Mouse (Mus musculus) heart, embryonic 12.5 days (tissue): ENCODE measurements around the gene B3gnt4. TPM values are rescaled to one million over a fixed set of nuclear protein-coding genes. Genes with fewer than 3 reads are reported as not detected.
A peak's percentile ranks its signal among the peaks of the same experiment; 100 is the strongest.
"Not testable (repeated sequence)": the region's sequence is repeated elsewhere in the genome, so short reads cannot be mapped to it uniquely, and the experiment has no call there.

ENCODE experiments used
- ATAC-seq: fragments of 200-750 bp; cut with Nextera tagmentation; 2 replicates; pipeline ENCODE4 v1.8.0; 2017; ENCODE audit warnings: moderate TSS enrichment, moderate library complexity; ENCODE audit not compliant: insufficient number of reproducible peaks, low FRiP score
- H3K27ac ChIP-seq: fragments of 300-500 bp; sonication (generic); 2 replicates; pipeline ENCODE4 v1.5.1; 2016; ENCODE audit warnings: mild to moderate bottlenecking, moderate library complexity; ENCODE audit not compliant: poor library complexity, severe bottlenecking
- H3K27me3 ChIP-seq: fragments of 300-500 bp; sonication (generic); replicated peaks from 2 replicates; pipeline ENCODE4 v1.6.1; 2016; ENCODE audit warnings: mild to moderate bottlenecking, moderate library complexity
- H3K36me3 ChIP-seq: fragments of 300-500 bp; sonication (generic); 2 replicates; pipeline ENCODE4 v1.6.1; 2016; ENCODE audit warnings: mild to moderate bottlenecking, moderate library complexity
- H3K4me1 ChIP-seq: fragments of 300-500 bp; sonication (generic); replicated peaks from 2 replicates; pipeline ENCODE4 v1.6.1; 2016; ENCODE audit warnings: mild to moderate bottlenecking
- H3K4me2 ChIP-seq: fragments of 300-500 bp; sonication (generic); 2 replicates; pipeline ENCODE4 v1.6.1; 2016; ENCODE audit warnings: mild to moderate bottlenecking, moderate library complexity
- H3K4me3 ChIP-seq: fragments of 300-500 bp; sonication (generic); 2 replicates; pipeline ENCODE4 v1.5.1; 2016; ENCODE audit warnings: mild to moderate bottlenecking
- H3K9ac ChIP-seq: fragments of 300-500 bp; sonication (generic); 2 replicates; pipeline ENCODE4 v1.6.1; 2016; ENCODE audit warnings: mild to moderate bottlenecking, moderate library complexity
- H3K9me3 ChIP-seq: fragments of 300-500 bp; sonication (generic); replicated peaks from 2 replicates; pipeline ENCODE4 v1.6.1; 2016; ENCODE audit warnings: mild to moderate bottlenecking, moderate library complexity
- WGBS: fragments of 180-500 bp; shearing (Covaris S2); methylation state at CpG from one replicate; pipeline ENCODE4 v1.1.7; 2016; 5-methylcytosine and 5-hydroxymethylcytosine counted together
- polyA plus RNA-seq: library from polyadenylated mRNA; unstranded; fragments of >200 nt; fragmentation: Nextera tagmentation; extraction: Ambion mirVana; gene quantifications from 2 replicates; pipeline ENCODE4 v1.2.1, GENCODE M21; 2016

The B3gnt4 gene
- polyA plus RNA-seq, 1 experiment from 2014 or later, result 0.18 TPM

GRCm38 (mm10) chr5:123507936-123508723, 2.1 kb upstream of the B3gnt4 start:
- Histone ChIP-seq H3K9me3 (no peaks in the 10 kb centered on the region), H3K27me3 (peaks cover 61% of the 10 kb centered on the region)

GRCm38 (mm10) chr5:123508921-123509320, 1.3 kb upstream of the B3gnt4 start:
- Histone ChIP-seq H3K36me3 (peaks cover 28% of the 10 kb centered on the region), H3K9me3 (no peaks in the 10 kb centered on the region), H3K4me3 (peak overlapping the region; percentile 68), H3K4me2 (peak overlapping the region; percentile 88), H3K27me3 (peaks cover 58% of the 10 kb centered on the region), H3K9ac (peak overlapping the region; percentile 69), H3K4me1 (peaks cover 13% of the 10 kb centered on the region; the same call in 1 of the 2 replicates), H3K27ac (no peak overlapping the region)
- ATAC-seq, result no peak
- WGBS, result 7% methylated on average over 12 of the region's 12 CpGs

More at GRCm38 (mm10) chr5:123507936-123508723, 2.1 kb upstream of the B3gnt4 start:
- Histone ChIP-seq H3K27ac (no peak overlapping the region), H3K9ac (peak overlapping the region; percentile 69), H3K4me2 (peak overlapping the region; percentile 88), H3K36me3 (peaks cover 24% of the 10 kb centered on the region), H3K4me1 (peaks cover 13% of the 10 kb centered on the region; the same call in 1 of the 2 replicates), H3K4me3 (peak overlapping the region; percentile 68)
- under 1% methylated on average over 58 of the region's 59 CpGs for WGBS
- ATAC-seq, result peak; percentile 90

- WGBS, result 68% methylated on average over 3 of the region's 3 CpGs
- peaks cover 47% of the 10 kb centered on the region for H3K36me3 ChIP-seq
Measured at GRCm38 (mm10) chr5:123511426-123511825, 1.2 kb downstream of the B3gnt4 start.

GRCm38 (mm10) chr5:123512102-123512501, 1.8 kb downstream of the B3gnt4 start:
- peaks cover 38% of the 10 kb centered on the region for H3K27me3 ChIP-seq
- ATAC-seq, result no peak
- no peaks in the 10 kb centered on the region for H3K9me3 ChIP-seq
- peaks cover 13% of the 10 kb centered on the region; the same call in 1 of the 2 replicates for H3K4me1 ChIP-seq
- WGBS, result 63% methylated on average over 3 of the region's 3 CpGs
- H3K27ac ChIP-seq, result no peak overlapping the region
- no peak overlapping the region for H3K4me2 ChIP-seq
- H3K4me3 ChIP-seq, result no peak overlapping the region
- H3K36me3 ChIP-seq, result peaks cover 54% of the 10 kb centered on the region
- no peak overlapping the region for H3K9ac ChIP-seq

More at GRCm38 (mm10) chr5:123511426-123511825, 1.2 kb downstream of the B3gnt4 start:
- not testable (repeated sequence) for H3K4me2 ChIP-seq, H3K27ac ChIP-seq, H3K9me3 ChIP-seq, H3K9ac ChIP-seq, ATAC-seq, H3K4me3 ChIP-seq
- Histone ChIP-seq H3K4me1 (peaks cover 13% of the 10 kb centered on the region; the same call in 1 of the 2 replicates), H3K27me3 (peaks cover 45% of the 10 kb centered on the region)

GRCm38 (mm10) chr5:123514871-123515270, 4.6 kb downstream of the B3gnt4 start:
- 80% methylated on average over 5 of the region's 5 CpGs for WGBS
- peaks cover 74% of the 10 kb centered on the region for H3K36me3 ChIP-seq

GRCm38 (mm10) chr5:123520666-123521065, 10.4 kb downstream of the B3gnt4 start:
- Histone ChIP-seq H3K9ac (no peak overlapping the region), H3K27me3 (no peaks in the 10 kb centered on the region), H3K4me2 (no peak overlapping the region), H3K27ac (no peak overlapping the region), H3K9me3 (no peaks in the 10 kb centered on the region), H3K4me3 (no peak overlapping the region), H3K36me3 (peaks cover 39% of the 10 kb centered on the region), H3K4me1 (peaks cover 14% of the 10 kb centered on the region)
- no peak for ATAC-seq
- WGBS, result 86% methylated on average over 9 of the region's 9 CpGs

More at GRCm38 (mm10) chr5:123514871-123515270, 4.6 kb downstream of the B3gnt4 start:
- H3K9me3 ChIP-seq, result no peaks in the 10 kb centered on the region
- H3K27ac ChIP-seq, result no peak overlapping the region
- no peak overlapping the region for H3K9ac ChIP-seq
- H3K4me3 ChIP-seq, result no peak overlapping the region
- no peaks in the 10 kb centered on the region for H3K4me1 ChIP-seq
- H3K4me2 ChIP-seq, result no peak overlapping the region
- peaks cover 14% of the 10 kb centered on the region; the same call in 1 of the 2 replicates for H3K27me3 ChIP-seq
- ATAC-seq, result no peak

GRCm38 (mm10) chr5:123521621-123522020, 11.4 kb downstream of the B3gnt4 start:
- 92% methylated on average over 1 of the region's 1 CpGs for WGBS
- H3K27me3 ChIP-seq, result no peaks in the 10 kb centered on the region
- H3K4me3 ChIP-seq, result no peak overlapping the region
- H3K9me3 ChIP-seq, result no peaks in the 10 kb centered on the region
- H3K27ac ChIP-seq, result no peak overlapping the region
- no peak for ATAC-seq
- H3K4me2 ChIP-seq, result no peak overlapping the region
- H3K4me1 ChIP-seq, result peaks cover 14% of the 10 kb centered on the region
- H3K36me3 ChIP-seq, result peaks cover 29% of the 10 kb centered on the region
- no peak overlapping the region for H3K9ac ChIP-seq

GRCm38 (mm10) chr5:123522166-123522565, 11.9 kb downstream of the B3gnt4 start:
- 71% methylated on average over 1 of the region's 1 CpGs for WGBS
- Histone ChIP-seq H3K27me3 (no peaks in the 10 kb centered on the region), H3K9ac (no peak overlapping the region), H3K36me3 (peaks cover 24% of the 10 kb centered on the region), H3K4me2 (no peak overlapping the region), H3K4me1 (peaks cover 14% of the 10 kb centered on the region), H3K9me3 (no peaks in the 10 kb centered on the region), H3K27ac (no peak overlapping the region), H3K4me3 (no peak overlapping the region)
- no peak for ATAC-seq

- peak within 1 kb of the TSS; percentile 41 for H3K27ac ChIP-seq
- peaks cover 14% of the 10 kb centered on the region for H3K4me1 ChIP-seq
- H3K4me2 ChIP-seq, result peak within 1 kb of the TSS; percentile 99
- H3K36me3 ChIP-seq, result peaks cover 20% of the 10 kb centered on the region
- H3K9ac ChIP-seq, result peak within 1 kb of the TSS; percentile 88
- H3K27me3 ChIP-seq, result no peaks in the 10 kb centered on the region
- ATAC-seq, result peak; percentile 99
- under 1% methylated on average over 81 of the region's 82 CpGs for WGBS
- no peaks in the 10 kb centered on the region for H3K9me3 ChIP-seq
- H3K4me3 ChIP-seq, result peak within 1 kb of the TSS; percentile 99
Measured at GRCm38 (mm10) chr5:123523692-123524392, 13.6 kb downstream of the B3gnt4 start, which contains the start of gene Diablo. Diablo (minus strand) TSS chr5:123524176.

- no peak overlapping the region for H3K9ac ChIP-seq
- under 1% methylated on average over 18 of the region's 27 CpGs for WGBS
- H3K4me1 ChIP-seq, result peaks cover 14% of the 10 kb centered on the region
- no peaks in the 10 kb centered on the region for H3K9me3 ChIP-seq
- ATAC-seq, result peak; percentile 96
- peak overlapping the region; percentile 99 for H3K4me3 ChIP-seq
- H3K4me2 ChIP-seq, result peak overlapping the region; percentile 99
- H3K27ac ChIP-seq, result no peak overlapping the region
- peaks cover 20% of the 10 kb centered on the region for H3K36me3 ChIP-seq
- H3K27me3 ChIP-seq, result no peaks in the 10 kb centered on the region
Measured at GRCm38 (mm10) chr5:123524393-123524750, 14.1 kb downstream of the B3gnt4 start.

- 80% methylated on average over 7 of the region's 7 CpGs for WGBS
- H3K4me2 ChIP-seq, result peak within 1 kb of the TSS; percentile 99
- H3K9ac ChIP-seq, result no peak within 1 kb of the TSS
- H3K4me3 ChIP-seq, result peak within 1 kb of the TSS; percentile 99
- no peak within 1 kb of the TSS for H3K27ac ChIP-seq
- H3K27me3 ChIP-seq, result no peaks in the 10 kb centered on the region
- no peak for ATAC-seq
- no peaks in the 10 kb centered on the region for H3K9me3 ChIP-seq
- peaks cover 29% of the 10 kb centered on the region for H3K36me3 ChIP-seq
- H3K4me1 ChIP-seq, result peaks cover 14% of the 10 kb centered on the region
Measured at GRCm38 (mm10) chr5:123525281-123525680, 15.0 kb downstream of the B3gnt4 start, which contains the start of gene Gm49027. Gm49027 (minus strand) TSS chr5:123525488.
